Mouse (Mus musculus): ENCODE results near the gene Gnaq. TPM values are rescaled to one million over a fixed set of nuclear protein-coding genes. Genes with fewer than 3 reads are reported as not detected.

The Gnaq gene
- polyA plus RNA-seq, 1 experiment from 2014 or later: 5.3 TPM

DNA sequence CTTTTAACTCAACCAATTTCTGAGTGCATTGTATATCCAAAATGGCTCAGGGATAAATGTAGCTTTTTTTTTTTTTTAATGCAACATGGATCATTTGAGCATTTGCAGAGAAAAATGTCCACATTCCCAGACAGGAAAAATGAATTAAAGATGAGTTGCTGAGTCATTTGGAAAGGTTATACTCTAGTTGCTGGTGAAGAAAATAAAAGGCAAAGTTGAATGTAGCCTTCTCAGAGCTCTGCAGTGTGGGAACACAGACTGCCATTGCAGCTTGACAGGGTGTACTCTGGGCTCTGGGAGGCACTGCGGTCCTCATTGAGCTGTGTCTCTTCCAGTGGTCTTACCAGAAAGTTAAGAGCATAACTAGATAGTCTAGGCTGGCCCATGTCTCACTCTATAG, 160.3 kb downstream of the Gnaq start:
- 97% methylated on average over 1 of the region's 1 CpGs for WGBS (ENCODE audit: insufficient replicate concordance)
- H3K27me3 ChIP-seq (ENCODE audit: insufficient read depth, low read length): no peaks in the 10 kb centered on the region
- H3K27ac ChIP-seq (ENCODE audit: low read depth): no peak overlapping the region
- H3K4me3 ChIP-seq (ENCODE audit: low read depth, low read length): no peak overlapping the region
- H3K9me3 ChIP-seq (ENCODE audit: low read length): no peaks in the 10 kb centered on the region
- H3K4me1 ChIP-seq (ENCODE audit: insufficient read depth): no peaks in the 10 kb centered on the region
- TF ChIP-seq EP300 (IDR thresholded peaks at IDR 0.05; ENCODE audit: low read depth) (no peak), CTCF (IDR thresholded peaks at IDR 0.05; ENCODE audit: low read depth) (no peak)
- DNase-seq (no peak), ATAC-seq (no peak)
- H3K9ac ChIP-seq (replicated peaks): no peak overlapping the region
- no peaks in the 10 kb centered on the region for H3K36me3 ChIP-seq (replicated peaks; ENCODE audit: insufficient read depth, low read length)
- H3K4me2 ChIP-seq (ENCODE audit: low read depth, low read length): no peak overlapping the region

- Histone ChIP-seq H3K36me3 (replicated peaks; ENCODE audit: insufficient read depth, low read length) (no peaks in the 10 kb centered on the region), H3K4me1 (ENCODE audit: insufficient read depth) (no peaks in the 10 kb centered on the region), H3K27ac (ENCODE audit: low read depth) (no peak overlapping the region), H3K9ac (replicated peaks) (no peak overlapping the region), H3K9me3 (ENCODE audit: low read length) (no peaks in the 10 kb centered on the region), H3K4me2 (ENCODE audit: low read depth, low read length) (no peak overlapping the region), H3K4me3 (ENCODE audit: low read depth, low read length) (no peak overlapping the region), H3K27me3 (ENCODE audit: insufficient read depth, low read length) (no peaks in the 10 kb centered on the region)
- no peak for TF ChIP-seq CTCF (IDR thresholded peaks at IDR 0.05; ENCODE audit: low read depth)
- no peak for TF ChIP-seq EP300 (IDR thresholded peaks at IDR 0.05; ENCODE audit: low read depth)
- 55% methylated on average over 4 of the region's 4 CpGs for WGBS (ENCODE audit: insufficient replicate concordance)
- DNase-seq (no peak), ATAC-seq (no peak)
Observed at GRCm38 (mm10) chr19:16300413-16300812, 167.8 kb downstream of the Gnaq start.

DNA sequence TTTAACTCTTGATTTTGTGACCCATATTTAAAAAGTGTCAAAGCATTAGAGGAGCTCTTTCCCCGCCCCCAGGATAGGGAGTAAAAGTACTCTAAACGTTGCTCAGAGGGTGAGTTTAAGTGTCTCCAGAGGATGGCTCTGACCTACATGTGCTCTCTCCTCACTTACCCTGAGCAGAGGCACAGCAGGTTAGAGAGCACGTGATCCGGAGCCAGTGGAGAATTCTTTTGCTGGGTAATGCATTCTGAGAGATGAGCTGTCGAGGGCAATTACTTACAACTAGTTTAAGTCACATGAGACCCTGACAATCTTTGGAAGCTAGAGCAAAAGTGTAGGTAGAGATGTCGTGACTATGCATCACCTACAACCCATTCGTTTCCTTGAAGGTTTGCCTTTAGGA, 168.7 kb downstream of the Gnaq start:
- H3K9ac ChIP-seq (replicated peaks): no peak overlapping the region
- TF ChIP-seq EP300 (IDR thresholded peaks at IDR 0.05; ENCODE audit: low read depth): no peak
- TF ChIP-seq CTCF (IDR thresholded peaks at IDR 0.05; ENCODE audit: low read depth): no peak
- WGBS (ENCODE audit: insufficient replicate concordance): 75% methylated on average over 7 of the region's 7 CpGs
- H3K9me3 ChIP-seq (ENCODE audit: low read length): no peaks in the 10 kb centered on the region
- H3K4me3 ChIP-seq (ENCODE audit: low read depth, low read length): no peak overlapping the region
- H3K36me3 ChIP-seq (replicated peaks; ENCODE audit: insufficient read depth, low read length): no peaks in the 10 kb centered on the region
- DNase-seq (no peak), ATAC-seq (no peak)
- no peak overlapping the region for H3K27ac ChIP-seq (ENCODE audit: low read depth)
- no peak overlapping the region for H3K4me2 ChIP-seq (ENCODE audit: low read depth, low read length)
- H3K27me3 ChIP-seq (ENCODE audit: insufficient read depth, low read length): no peaks in the 10 kb centered on the region
- no peaks in the 10 kb centered on the region for H3K4me1 ChIP-seq (ENCODE audit: insufficient read depth)

DNA sequence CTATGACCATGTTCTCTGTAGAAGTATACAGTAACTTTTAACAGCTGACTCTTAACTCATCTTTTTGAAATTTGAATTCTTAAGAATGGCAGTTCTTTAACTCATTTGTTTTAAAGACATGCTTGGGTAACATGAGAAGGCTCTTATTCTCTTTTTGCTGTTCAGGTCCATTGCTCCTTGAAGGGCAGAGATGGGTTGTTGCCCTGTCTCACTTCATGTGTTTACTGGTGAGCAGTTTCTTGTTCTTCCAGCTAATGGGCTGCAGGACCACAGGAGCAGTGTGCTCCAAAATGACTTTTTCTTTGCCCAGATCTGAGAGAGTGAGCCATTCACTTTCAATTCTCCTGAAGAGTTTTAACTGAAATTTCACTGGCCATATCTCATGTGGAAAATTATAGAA, 176.4 kb downstream of the Gnaq start:
- no peak overlapping the region for H3K4me2 ChIP-seq (ENCODE audit: low read depth, low read length)

DNA sequence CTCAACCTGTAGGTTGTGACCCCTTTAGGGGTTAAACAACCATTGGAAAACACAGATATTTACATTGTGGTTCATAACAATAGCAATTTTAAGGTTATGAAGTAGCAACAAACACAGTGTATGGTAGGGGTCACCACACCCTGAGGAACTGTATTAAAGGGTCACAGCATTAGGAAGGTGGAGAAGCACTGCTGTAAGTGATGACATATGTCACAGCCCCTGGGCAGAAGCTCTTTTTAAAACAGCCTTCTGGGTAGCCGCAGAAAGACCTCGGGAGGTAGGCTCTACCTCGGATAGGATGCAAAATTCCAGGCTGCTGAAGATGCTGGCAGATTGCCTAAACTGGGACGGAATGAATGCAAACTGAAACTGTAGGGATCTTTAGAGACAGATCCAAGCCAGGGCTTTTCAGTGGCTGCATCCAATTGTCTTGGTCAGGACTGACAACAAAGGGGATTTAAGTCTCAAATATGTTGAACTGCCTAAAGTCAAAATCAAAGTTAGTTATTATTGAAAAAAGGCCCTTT, 181.7 kb downstream of the Gnaq start:
- TF ChIP-seq CTCF (IDR thresholded peaks at IDR 0.05; ENCODE audit: low read depth) (no peak), EP300 (IDR thresholded peaks at IDR 0.05; ENCODE audit: low read depth) (no peak)
- H3K4me3 ChIP-seq (ENCODE audit: low read depth, low read length): no peak overlapping the region
- ATAC-seq (no peak), DNase-seq (no peak)
- H3K9me3 ChIP-seq (ENCODE audit: low read length): no peaks in the 10 kb centered on the region
- H3K4me1 ChIP-seq (ENCODE audit: insufficient read depth): 0 out of 2 replicates have a peak, but pooled peaks cover 3% of the 10 kb centered on the region
- 55% methylated on average over 4 of the region's 4 CpGs for WGBS (ENCODE audit: insufficient replicate concordance)
- H3K27me3 ChIP-seq (ENCODE audit: insufficient read depth, low read length): no peaks in the 10 kb centered on the region
- no peak overlapping the region for H3K27ac ChIP-seq (ENCODE audit: low read depth)
- no peak overlapping the region for H3K4me2 ChIP-seq (ENCODE audit: low read depth, low read length)
- no peak overlapping the region for H3K9ac ChIP-seq (replicated peaks)
- no peaks in the 10 kb centered on the region for H3K36me3 ChIP-seq (replicated peaks; ENCODE audit: insufficient read depth, low read length)

More for the DNA sequence above, 176.4 kb downstream of the Gnaq start:
- TF ChIP-seq EP300 (IDR thresholded peaks at IDR 0.05; ENCODE audit: low read depth) (no peak), CTCF (IDR thresholded peaks at IDR 0.05; ENCODE audit: low read depth) (no peak)
- H3K9ac ChIP-seq (replicated peaks): no peak overlapping the region
- H3K36me3 ChIP-seq (replicated peaks; ENCODE audit: insufficient read depth, low read length): no peaks in the 10 kb centered on the region
- no peak for ATAC-seq
- H3K4me1 ChIP-seq (ENCODE audit: insufficient read depth): no peaks in the 10 kb centered on the region
- no peaks in the 10 kb centered on the region for H3K27me3 ChIP-seq (ENCODE audit: insufficient read depth, low read length)
- H3K27ac ChIP-seq (ENCODE audit: low read depth): no peak overlapping the region
- no peak for DNase-seq
- no peaks in the 10 kb centered on the region for H3K9me3 ChIP-seq (ENCODE audit: low read length)
- no peak overlapping the region for H3K4me3 ChIP-seq (ENCODE audit: low read depth, low read length)

DNA sequence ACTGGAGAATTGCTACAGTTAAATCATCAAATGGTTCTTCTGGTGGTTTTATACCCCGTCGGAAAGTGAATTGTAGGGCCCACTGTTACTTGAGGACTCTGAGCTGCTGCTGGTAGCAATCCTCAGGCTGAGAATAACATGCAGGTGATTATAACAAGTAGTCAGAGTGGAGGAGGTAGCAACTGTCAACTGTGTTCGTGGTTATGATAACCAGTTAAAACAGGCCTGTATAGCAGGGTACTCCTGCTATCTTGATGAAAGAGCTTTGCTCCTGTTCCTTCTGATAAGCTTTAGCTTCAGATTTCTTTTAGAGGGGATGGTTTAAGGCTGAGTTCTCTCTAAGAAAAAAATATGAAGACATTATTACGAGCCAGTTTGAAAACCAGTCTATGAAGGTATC, 182.9 kb downstream of the Gnaq start:
- H3K36me3 ChIP-seq (replicated peaks; ENCODE audit: insufficient read depth, low read length): no peaks in the 10 kb centered on the region
- 0 out of 2 replicates have a peak, but pooled peaks cover 3% of the 10 kb centered on the region for H3K4me1 ChIP-seq (ENCODE audit: insufficient read depth)
- no peak for TF ChIP-seq CTCF (IDR thresholded peaks at IDR 0.05; ENCODE audit: low read depth)
- no peak; the same call in 1 of the 2 replicates for TF ChIP-seq EP300 (IDR thresholded peaks at IDR 0.05; ENCODE audit: low read depth)
- H3K4me2 ChIP-seq (ENCODE audit: low read depth, low read length): no peak overlapping the region
- DNase-seq: no peak
- no peak overlapping the region for H3K4me3 ChIP-seq (ENCODE audit: low read depth, low read length)
- H3K9ac ChIP-seq (replicated peaks): no peak overlapping the region
- H3K9me3 ChIP-seq (ENCODE audit: low read length): no peaks in the 10 kb centered on the region
- WGBS (ENCODE audit: insufficient replicate concordance): 53% methylated on average over 4 of the region's 4 CpGs
- H3K27me3 ChIP-seq (ENCODE audit: insufficient read depth, low read length): no peaks in the 10 kb centered on the region
- no peak overlapping the region for H3K27ac ChIP-seq (ENCODE audit: low read depth)
- ATAC-seq: no peak
